Mouse (Mus musculus) hindbrain, embryonic 15.5 days (tissue): ENCODE measurements at regions not wholly inside any gene's neighbourhood (a gene's known extent, or its start where the extent isn't known, plus 50 kb on each side); places are given as distances from the start of the nearest gene placed in this dataset.
A peak's percentile ranks its signal among the peaks of the same experiment; 100 is the strongest.

Source experiments
- ATAC-seq: fragments of 200-750 bp; cut with Nextera tagmentation; 2 replicates; pipeline ENCODE4 v1.8.0; 2017; ENCODE audit warnings: low read depth, moderate number of reproducible peaks, moderate TSS enrichment; ENCODE audit not compliant: low FRiP score
- H3K27ac ChIP-seq: fragments of 300-500 bp; sonication (generic); replicated peaks from 2 replicates; pipeline ENCODE4 v1.5.1; 2015; ENCODE audit warnings: mild to moderate bottlenecking, inconsistent platforms
- H3K27me3 ChIP-seq: fragments of 300-500 bp; sonication (generic); 2 replicates; pipeline ENCODE4 v1.6.1; 2015; ENCODE audit warnings: control low read depth, inconsistent platforms
- H3K36me3 ChIP-seq: fragments of 300-500 bp; sonication (generic); 2 replicates; pipeline ENCODE4 v1.6.1; 2015; ENCODE audit warnings: control low read depth, inconsistent platforms
- H3K4me1 ChIP-seq: fragments of 300-500 bp; sonication (generic); replicated peaks from 2 replicates; pipeline ENCODE4 v1.6.1; 2015; ENCODE audit warnings: control low read depth, inconsistent platforms
- H3K4me2 ChIP-seq: fragments of 300-500 bp; sonication (generic); 2 replicates; pipeline ENCODE4 v1.6.1; 2015; ENCODE audit warnings: moderate library complexity, mild to moderate bottlenecking, inconsistent platforms
- H3K4me3 ChIP-seq: fragments of 300-500 bp; sonication (generic); 2 replicates; pipeline ENCODE4 v1.5.1; 2015; ENCODE audit warnings: mild to moderate bottlenecking, inconsistent platforms
- H3K9ac ChIP-seq: fragments of 300-500 bp; sonication (generic); 2 replicates; pipeline ENCODE4 v1.6.1; 2015; ENCODE audit warnings: inconsistent platforms
- H3K9me3 ChIP-seq: fragments of 300-500 bp; sonication (generic); 2 replicates; pipeline ENCODE4 v1.6.1; 2016; ENCODE audit warnings: control low read depth, inconsistent platforms
- WGBS: fragments of 180-500 bp; shearing (Covaris S2); methylation state at CpG from one replicate; pipeline ENCODE4 v1.1.7; 2015; 5-methylcytosine and 5-hydroxymethylcytosine counted together

DNA sequence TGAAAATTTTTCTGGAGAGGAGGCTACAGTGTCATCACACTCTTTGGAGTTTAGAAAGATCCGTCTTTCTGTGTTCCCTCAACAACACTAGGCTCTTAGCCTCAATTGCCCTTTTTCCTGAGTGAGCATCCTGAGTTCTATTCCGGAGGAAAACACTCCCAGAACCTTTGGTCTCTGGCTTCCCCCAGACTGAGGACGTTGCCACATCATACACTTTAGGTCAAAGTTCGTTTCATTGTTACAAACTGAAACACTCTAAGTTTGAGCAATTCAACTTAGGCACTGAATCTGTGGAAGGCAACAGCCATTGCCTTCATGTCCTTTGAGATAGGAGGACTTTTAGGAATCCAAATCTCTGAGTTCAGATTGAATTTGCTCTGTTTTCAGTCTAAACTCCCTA, 85.0 kb downstream of the Arl4a start:
- 74% methylated on average over 4 of the region's 4 CpGs for WGBS
- H3K9me3 ChIP-seq = no peaks in the 10 kb centered on the region
- no peaks in the 10 kb centered on the region for H3K36me3 ChIP-seq
- no peak overlapping the region for H3K9ac ChIP-seq
- H3K27ac ChIP-seq = no peak overlapping the region
- H3K4me2 ChIP-seq = no peak overlapping the region
- 0 out of 2 replicates have a peak, but pooled peaks cover 19% of the 10 kb centered on the region for H3K4me1 ChIP-seq
- ATAC-seq = no peak
- no peaks in the 10 kb centered on the region for H3K27me3 ChIP-seq
- H3K4me3 ChIP-seq = no peak overlapping the region

DNA sequence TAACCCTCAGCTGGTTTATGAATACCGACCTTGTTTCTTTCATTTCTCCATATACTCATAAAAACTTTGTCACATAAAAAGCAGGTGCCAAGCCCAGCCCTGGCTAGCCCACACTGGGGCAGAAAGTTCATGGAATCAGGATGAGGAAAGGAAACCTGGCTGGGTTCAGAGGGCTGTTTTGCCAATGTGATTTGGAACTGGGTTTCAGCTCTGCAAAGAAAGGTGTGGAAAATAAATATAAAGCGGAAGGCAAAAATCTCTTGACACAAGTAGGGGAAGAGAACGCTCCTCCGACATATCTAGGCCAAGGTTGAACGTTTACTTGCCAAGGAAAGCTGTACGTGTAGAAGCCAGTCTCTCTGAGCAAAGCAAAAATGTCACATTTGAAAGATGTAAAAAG, 85.9 kb downstream of the Arl4a start:
- Histone ChIP-seq H3K9me3 (no peaks in the 10 kb centered on the region), H3K27me3 (no peaks in the 10 kb centered on the region), H3K36me3 (no peaks in the 10 kb centered on the region), H3K9ac (no peak overlapping the region), H3K4me2 (no peak overlapping the region), H3K27ac (no peak overlapping the region), H3K4me3 (no peak overlapping the region), H3K4me1 (0 out of 2 replicates have a peak, but pooled peaks cover 10% of the 10 kb centered on the region)
- no peak for ATAC-seq
- WGBS = 91% methylated on average over 6 of the region's 6 CpGs

DNA sequence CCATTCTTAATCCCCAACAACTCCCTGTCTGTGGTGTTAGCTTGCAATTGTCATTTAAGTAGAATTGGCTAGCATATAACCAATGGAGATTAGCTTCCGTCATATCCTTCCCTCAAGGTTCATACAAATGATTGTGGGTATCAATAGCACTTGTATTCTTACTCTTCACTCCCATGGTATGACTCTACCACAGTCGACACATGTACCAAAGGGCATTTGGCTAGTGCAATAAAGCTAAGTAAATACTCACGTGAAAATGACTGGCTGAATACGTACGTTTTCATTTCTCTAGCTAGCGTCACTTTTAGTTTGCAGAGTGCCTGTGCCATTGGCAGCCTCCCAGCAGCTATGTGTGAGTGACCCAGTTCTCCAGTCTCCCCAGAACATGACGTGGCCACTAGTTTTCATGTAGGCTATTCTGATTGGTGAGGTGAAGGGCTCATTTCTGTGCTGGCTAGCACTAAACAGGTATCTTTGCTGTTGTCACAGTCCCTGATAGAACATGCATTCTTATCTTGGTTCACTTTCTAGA, 87.5 kb downstream of the Arl4a start:
- no peak overlapping the region for H3K4me3 ChIP-seq
- 78% methylated on average over 7 of the region's 7 CpGs for WGBS
- no peak overlapping the region for H3K9ac ChIP-seq
- no peak overlapping the region for H3K4me2 ChIP-seq
- H3K27me3 ChIP-seq = no peaks in the 10 kb centered on the region
- H3K36me3 ChIP-seq = no peaks in the 10 kb centered on the region
- no peak overlapping the region for H3K27ac ChIP-seq
- no peak for ATAC-seq
- no peaks in the 10 kb centered on the region for H3K4me1 ChIP-seq
- no peaks in the 10 kb centered on the region for H3K9me3 ChIP-seq

DNA sequence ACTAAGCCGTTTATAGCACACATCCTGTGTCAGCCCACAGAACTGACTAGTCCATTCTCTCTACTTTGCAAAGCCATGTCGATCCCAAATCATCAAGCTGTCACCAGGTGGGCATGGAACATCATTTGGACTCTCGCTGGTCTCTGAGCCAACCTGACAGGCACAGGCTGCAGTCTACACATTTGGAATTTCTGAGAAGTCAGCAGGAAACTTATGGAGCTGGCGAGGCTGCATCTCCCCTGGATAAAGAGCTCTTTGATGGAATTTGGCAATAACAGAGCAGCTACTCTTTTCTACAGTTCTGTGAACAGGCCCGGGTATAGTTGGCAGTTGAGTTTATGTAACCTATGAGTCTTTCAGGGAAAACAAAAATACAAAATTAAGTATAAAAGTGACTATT, 94.9 kb downstream of the Arl4a start:
- peak; percentile 42; the same call in 1 of the 2 replicates for ATAC-seq
- no peak overlapping the region for H3K4me2 ChIP-seq
- no peaks in the 10 kb centered on the region for H3K9me3 ChIP-seq
- no peak overlapping the region for H3K27ac ChIP-seq
- no peaks in the 10 kb centered on the region for H3K4me1 ChIP-seq
- H3K9ac ChIP-seq = no peak overlapping the region
- no peak overlapping the region for H3K4me3 ChIP-seq
- WGBS = 61% methylated on average over 5 of the region's 5 CpGs
- no peaks in the 10 kb centered on the region for H3K27me3 ChIP-seq
- H3K36me3 ChIP-seq = no peaks in the 10 kb centered on the region

DNA sequence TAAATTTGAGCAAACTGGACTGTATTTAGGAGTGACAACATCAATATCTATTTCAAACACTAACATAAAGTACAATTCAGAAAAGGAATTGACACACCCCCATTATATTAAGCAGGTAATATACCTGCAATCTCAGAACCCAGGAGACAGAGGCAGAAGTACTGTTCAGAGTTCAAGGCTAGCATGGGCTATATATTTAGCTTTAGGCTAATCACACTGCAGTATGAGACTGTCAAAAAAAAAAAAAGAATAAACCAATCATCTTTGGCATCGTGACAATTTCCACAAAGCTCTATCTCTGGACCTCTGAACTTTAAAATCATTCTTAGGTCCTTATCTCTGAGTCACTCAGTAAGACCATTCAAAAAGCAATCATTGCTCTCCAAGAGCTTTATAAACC, 96.7 kb downstream of the Arl4a start:
- Histone ChIP-seq H3K4me3 (no peak overlapping the region), H3K9ac (no peak overlapping the region), H3K27ac (no peak overlapping the region), H3K27me3 (no peaks in the 10 kb centered on the region), H3K9me3 (no peaks in the 10 kb centered on the region), H3K4me1 (no peaks in the 10 kb centered on the region), H3K4me2 (no peak overlapping the region), H3K36me3 (no peaks in the 10 kb centered on the region)
- ATAC-seq = no peak
- 86% methylated on average over 1 of the region's 1 CpGs for WGBS

DNA sequence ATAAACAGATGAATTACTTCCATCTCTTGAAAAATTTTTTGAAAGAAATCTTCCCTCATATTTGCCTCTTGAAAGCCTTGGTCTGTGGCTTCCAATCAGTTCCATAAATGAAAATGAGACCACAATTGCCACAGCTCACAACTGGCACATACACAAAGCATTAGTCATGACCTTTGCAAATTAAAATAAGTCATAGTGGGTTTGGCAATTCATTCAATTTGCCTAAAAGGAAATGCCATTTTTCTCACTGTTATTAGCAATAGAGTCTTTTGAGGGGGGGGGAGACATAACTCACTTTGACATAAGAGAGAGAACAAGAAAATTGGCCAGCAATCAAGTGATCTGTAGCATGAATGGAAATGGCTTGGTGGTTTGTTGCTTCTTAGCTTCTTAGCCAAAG, 98.8 kb downstream of the Arl4a start:
- Histone ChIP-seq H3K27me3 (no peaks in the 10 kb centered on the region), H3K4me2 (no peak overlapping the region), H3K4me3 (no peak overlapping the region), H3K4me1 (no peaks in the 10 kb centered on the region), H3K9ac (no peak overlapping the region), H3K36me3 (no peaks in the 10 kb centered on the region), H3K27ac (no peak overlapping the region), H3K9me3 (no peaks in the 10 kb centered on the region)
- ATAC-seq = no peak

DNA sequence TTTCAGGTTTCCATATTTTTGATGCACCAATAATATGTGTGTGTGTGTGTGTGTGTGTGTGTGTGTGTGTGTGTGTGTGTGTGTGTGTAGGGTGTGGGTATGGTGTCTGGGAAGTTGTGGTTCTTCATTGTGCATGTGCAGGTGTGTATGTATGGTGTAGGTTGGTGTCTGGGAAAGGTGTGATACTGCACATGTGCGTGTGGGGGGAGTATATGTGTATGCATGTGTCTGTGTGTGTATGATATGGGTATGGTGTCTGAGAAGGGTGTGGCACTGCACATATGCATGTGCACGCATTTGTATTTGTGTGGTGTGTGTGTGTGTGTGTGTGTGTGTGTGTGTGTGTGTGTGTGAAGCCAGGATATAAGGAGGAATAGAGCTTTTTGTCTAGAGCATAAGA, 99.6 kb downstream of the Arl4a start:
- WGBS = 98% methylated on average over 2 of the region's 2 CpGs
- no peaks in the 10 kb centered on the region for H3K36me3 ChIP-seq

DNA sequence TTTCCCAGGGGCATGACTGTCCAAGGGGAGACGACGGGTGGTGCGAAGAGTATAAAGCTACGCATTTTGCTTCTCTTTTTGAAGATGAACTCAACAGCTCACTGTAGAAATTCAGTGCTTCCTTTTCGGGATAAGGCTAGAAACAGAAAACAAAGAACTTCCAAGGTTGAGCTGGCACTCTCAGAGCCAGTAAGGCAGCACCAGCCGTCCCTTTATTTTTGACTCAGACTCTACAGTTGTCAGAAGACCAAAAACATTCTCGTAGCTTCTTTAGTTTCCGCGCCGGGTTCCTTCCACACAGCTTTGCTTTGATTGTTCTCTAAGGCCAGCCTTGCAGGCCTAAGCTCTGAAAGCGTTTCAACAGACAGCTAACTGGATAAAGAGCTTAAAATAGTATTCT, 101.5 kb downstream of the Arl4a start:
- 63% methylated on average over 11 of the region's 11 CpGs for WGBS
- no peaks in the 10 kb centered on the region for H3K9me3 ChIP-seq
- ATAC-seq = no peak
- no peaks in the 10 kb centered on the region for H3K36me3 ChIP-seq
- H3K4me2 ChIP-seq = no peak overlapping the region
- H3K4me3 ChIP-seq = no peak overlapping the region
- no peaks in the 10 kb centered on the region for H3K27me3 ChIP-seq
- H3K4me1 ChIP-seq = no peaks in the 10 kb centered on the region
- no peak overlapping the region for H3K9ac ChIP-seq
- no peak overlapping the region for H3K27ac ChIP-seq

More for the DNA sequence above, 99.6 kb downstream of the Arl4a start:
- H3K27ac ChIP-seq = no peak overlapping the region
- H3K4me1 ChIP-seq = no peaks in the 10 kb centered on the region
- no peak for ATAC-seq
- no peak overlapping the region for H3K9ac ChIP-seq
- no peak overlapping the region for H3K4me2 ChIP-seq
- H3K27me3 ChIP-seq = no peaks in the 10 kb centered on the region
- no peak overlapping the region for H3K4me3 ChIP-seq
- no peaks in the 10 kb centered on the region for H3K9me3 ChIP-seq

DNA sequence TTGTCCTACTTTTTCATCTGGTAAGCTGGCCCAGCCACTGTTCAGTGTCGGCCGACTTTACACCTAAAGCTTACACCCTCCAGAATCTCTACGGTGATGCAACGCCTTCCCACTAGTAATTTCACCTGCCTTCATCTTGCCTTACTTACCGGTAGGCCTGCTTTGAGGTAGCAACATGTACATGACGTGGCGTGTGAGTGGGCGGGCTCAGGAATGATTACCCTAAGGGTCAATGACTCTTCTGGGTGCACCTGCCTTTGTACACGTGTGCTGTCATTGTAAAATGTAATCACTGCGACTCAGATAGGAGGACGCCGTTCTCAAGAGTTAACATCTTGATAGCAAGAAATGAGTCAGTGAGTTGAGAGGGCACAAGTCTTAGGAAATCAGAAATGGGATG, 102.0 kb downstream of the Arl4a start:
- Histone ChIP-seq H3K9ac (no peak overlapping the region), H3K27me3 (no peaks in the 10 kb centered on the region), H3K4me2 (no peak overlapping the region), H3K4me1 (no peaks in the 10 kb centered on the region), H3K4me3 (no peak overlapping the region), H3K36me3 (no peaks in the 10 kb centered on the region), H3K9me3 (no peaks in the 10 kb centered on the region), H3K27ac (no peak overlapping the region)
- ATAC-seq = no peak
- 89% methylated on average over 12 of the region's 12 CpGs for whole genome bisulfite sequencing

DNA sequence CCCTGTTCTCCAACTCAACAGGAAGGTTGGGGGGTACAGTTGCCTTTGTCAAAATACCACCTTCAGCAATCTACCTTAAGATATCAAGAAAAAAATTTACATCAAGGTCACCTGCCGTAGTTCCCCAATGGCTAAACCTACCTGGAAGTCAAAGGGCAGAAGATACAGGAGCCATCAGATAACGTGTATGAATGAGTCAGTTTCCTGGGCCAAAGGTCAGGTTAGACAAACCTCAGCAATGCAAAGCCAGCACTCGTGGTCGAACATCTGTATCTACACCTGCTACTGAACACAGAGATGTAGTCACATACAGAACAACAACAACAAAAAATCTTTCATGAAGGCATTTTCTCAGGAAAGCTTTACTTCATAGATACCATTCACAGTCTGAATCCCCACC, 102.9 kb downstream of the Arl4a start:
- 86% methylated on average over 4 of the region's 4 CpGs for WGBS
- H3K4me3 ChIP-seq = no peak overlapping the region

DNA sequence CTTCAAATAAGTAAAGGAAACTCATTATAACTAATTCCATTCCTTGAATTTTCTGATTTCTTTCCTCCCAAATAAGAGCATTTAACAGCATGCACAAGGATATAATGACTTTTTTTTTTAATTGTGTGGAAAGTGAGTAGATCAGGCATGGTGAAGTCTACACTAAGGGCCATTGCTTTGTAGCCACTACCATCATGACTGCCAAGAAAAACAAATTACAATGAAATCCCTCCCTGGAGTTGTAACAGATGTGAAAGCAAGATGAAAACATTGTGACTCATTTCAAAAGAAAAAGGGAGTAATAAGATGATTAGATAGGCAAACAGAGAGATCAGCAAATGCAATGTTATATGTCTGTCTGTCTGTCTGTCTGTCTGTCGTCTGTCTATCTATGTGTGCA, 106.6 kb downstream of the Arl4a start:
- H3K4me2 ChIP-seq = no peak overlapping the region
- no peaks in the 10 kb centered on the region for H3K9me3 ChIP-seq
- WGBS = 73% methylated on average over 1 of the region's 1 CpGs
- no peaks in the 10 kb centered on the region for H3K36me3 ChIP-seq
- H3K4me3 ChIP-seq = no peak overlapping the region
- no peaks in the 10 kb centered on the region for H3K4me1 ChIP-seq
- no peak overlapping the region for H3K9ac ChIP-seq
- ATAC-seq = no peak
- no peaks in the 10 kb centered on the region for H3K27me3 ChIP-seq
- H3K27ac ChIP-seq = no peak overlapping the region

More for the DNA sequence above, 102.9 kb downstream of the Arl4a start:
- Histone ChIP-seq H3K4me1 (no peaks in the 10 kb centered on the region), H3K9ac (no peak overlapping the region), H3K4me2 (no peak overlapping the region), H3K27ac (no peak overlapping the region), H3K9me3 (no peaks in the 10 kb centered on the region), H3K36me3 (no peaks in the 10 kb centered on the region), H3K27me3 (no peaks in the 10 kb centered on the region)
- ATAC-seq = no peak

DNA sequence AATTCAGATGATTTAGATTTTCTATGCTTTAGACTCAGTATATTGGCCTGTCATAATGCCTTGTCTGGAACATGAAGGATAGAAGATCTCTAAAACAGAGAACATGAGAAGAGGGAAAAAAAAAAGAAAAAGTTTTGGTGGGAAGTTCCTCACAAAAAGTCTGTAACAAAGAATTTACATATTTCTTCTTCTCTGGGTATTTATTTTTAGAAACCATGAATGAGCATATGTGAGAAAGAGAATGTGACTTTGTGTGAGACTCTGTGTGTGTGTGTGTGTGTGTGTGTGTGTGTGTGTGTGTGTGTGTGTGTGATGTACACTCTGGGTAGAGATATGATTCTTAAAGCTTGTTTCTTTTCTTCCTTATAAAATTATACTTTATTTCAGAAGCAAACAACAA, 109.9 kb downstream of the Arl4a start:
- no peaks in the 10 kb centered on the region for H3K36me3 ChIP-seq
- H3K9ac ChIP-seq = no peak overlapping the region
- H3K4me2 ChIP-seq = no peak overlapping the region
- no peak for ATAC-seq
- no peaks in the 10 kb centered on the region for H3K27me3 ChIP-seq
- no peaks in the 10 kb centered on the region for H3K9me3 ChIP-seq
- no peaks in the 10 kb centered on the region for H3K4me1 ChIP-seq
- no peak overlapping the region for H3K27ac ChIP-seq
- H3K4me3 ChIP-seq = no peak overlapping the region

DNA sequence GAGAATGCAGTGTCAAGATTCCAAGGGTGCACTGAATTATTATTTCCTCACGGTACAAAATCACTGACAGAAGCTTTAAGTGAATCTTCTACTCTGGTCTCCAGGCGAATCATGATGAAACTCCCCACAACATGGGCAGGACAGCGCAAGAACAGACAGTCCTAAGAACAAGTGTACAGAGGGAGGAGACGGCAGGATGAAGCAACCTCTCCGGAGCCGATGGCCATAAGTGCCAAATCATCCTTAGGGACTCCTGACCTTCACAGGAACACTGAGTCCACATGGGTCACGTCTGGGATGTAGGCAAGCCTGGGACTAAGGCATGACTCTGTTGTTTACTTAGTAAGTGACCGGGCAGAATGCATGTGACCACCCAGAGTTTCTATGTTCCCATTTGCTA, 110.8 kb downstream of the Arl4a start:
- Histone ChIP-seq H3K4me1 (no peaks in the 10 kb centered on the region), H3K27ac (no peak overlapping the region), H3K4me2 (no peak overlapping the region), H3K9me3 (no peaks in the 10 kb centered on the region), H3K36me3 (no peaks in the 10 kb centered on the region), H3K27me3 (no peaks in the 10 kb centered on the region), H3K9ac (no peak overlapping the region), H3K4me3 (no peak overlapping the region)
- 92% methylated on average over 8 of the region's 8 CpGs for WGBS
- no peak for ATAC-seq
